Mouse (Mus musculus) cortical plate, adult 2 months (tissue): ENCODE measurements around the gene 1190005I06Rik. TPM values are rescaled to one million over a fixed set of nuclear protein-coding genes. Genes with fewer than 3 reads are reported as not detected.
A peak's percentile ranks its signal among the peaks of the same experiment; 100 is the strongest.

Experiments used
- H3K27ac ChIP-seq: fragments of 200-500 bp; 2 replicates; pipeline ENCODE4 v1.5.1; 2012; ENCODE audit warnings: low read length, control low read depth, inconsistent platforms; ENCODE audit not compliant: insufficient read depth
- H3K4me1 ChIP-seq: fragments of 200-500 bp; 2 replicates; pipeline ENCODE4 v1.6.1; 2011; ENCODE audit warnings: low read length; ENCODE audit not compliant: control insufficient read depth, insufficient read depth
- H3K4me3 ChIP-seq: fragments of 200-500 bp; 2 replicates; pipeline ENCODE4 v1.5.1; 2011; ENCODE audit warnings: mild to moderate bottlenecking, low read length, control low read depth; ENCODE audit not compliant: insufficient read depth
- CTCF ChIP-seq: fragments of 200-500 bp; IDR thresholded peaks from 2 replicates; pipeline ENCODE4 v1.5.1; 2011; ENCODE audit warnings: mild to moderate bottlenecking, control low read depth, low read length; ENCODE audit not compliant: insufficient read depth; ENCODE audit errors: extremely low read depth
- POLR2A ChIP-seq: fragments of 200-500 bp; IDR thresholded peaks from 2 replicates; pipeline ENCODE4 v1.6.1; 2011; ENCODE audit warnings: mild to moderate bottlenecking, low read length, control low read depth; ENCODE audit not compliant: insufficient read depth; ENCODE audit errors: extremely low read depth
- polyA plus RNA-seq: library from polyadenylated mRNA; depleted of rRNA; stranded (reverse); fragments of >200 nt; gene quantifications from 2 replicates; pipeline ENCODE4 v1.2.3, GENCODE M21; 2012

1190005I06Rik gene
- polyA plus RNA-seq, 1 experiment: 11.0 TPM

DNA sequence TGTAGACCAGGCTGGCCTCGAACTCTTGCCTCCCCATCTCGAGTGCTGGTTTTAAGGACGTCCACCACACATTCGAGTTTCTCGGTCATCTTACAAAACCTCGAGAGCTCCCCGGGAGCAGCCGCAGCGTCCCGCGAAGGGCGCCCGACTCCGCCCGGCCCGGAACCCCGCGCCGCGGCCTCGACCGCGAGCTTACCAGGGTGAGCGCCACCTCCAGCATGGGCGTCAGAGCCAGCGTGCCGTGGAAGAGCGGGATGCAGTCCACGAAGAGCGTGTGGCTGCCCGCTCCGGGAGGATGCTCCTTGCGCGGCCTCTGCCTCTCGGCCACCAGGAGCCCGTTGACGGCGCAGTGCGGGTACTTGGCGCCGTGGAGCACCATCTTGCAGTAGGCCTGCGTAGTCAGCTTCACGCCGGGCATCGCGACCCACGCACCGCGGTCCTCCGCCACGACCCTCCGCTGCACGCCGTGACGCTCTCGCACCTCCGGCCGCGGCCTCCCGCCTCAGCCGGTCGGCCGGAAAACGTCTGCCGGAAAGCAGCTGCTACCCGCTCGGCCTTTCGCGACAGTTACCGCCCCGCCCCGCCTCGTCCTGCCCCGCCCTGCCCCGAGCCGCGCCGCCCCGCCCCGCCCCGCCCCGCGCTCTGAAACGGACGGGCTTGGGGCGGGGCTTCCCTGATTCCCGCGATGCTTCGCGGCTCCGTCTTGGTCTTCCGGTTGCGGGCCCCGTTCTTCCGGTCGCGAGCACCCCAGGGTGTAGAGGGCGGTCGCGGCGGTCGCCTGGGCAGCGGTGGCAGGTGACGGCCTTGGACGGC is 20.3 kb upstream of the 1190005I06Rik start, which contains the start of the genes Gm27021 and Cox4i1:
Gene Gm27021 (minus strand): TSS at position 519 of the 813 bp plus-strand sequence.
Gene Cox4i1 (plus strand): TSS at position 662 of the 813 bp plus-strand sequence.
- peak within 1 kb of the TSS; percentile 94 for H3K27ac ChIP-seq
- peak; percentile 72 for TF ChIP-seq POLR2A
- TF ChIP-seq CTCF: no peak
- peak within 1 kb of the TSS; percentile 78 for H3K4me3 ChIP-seq
- H3K4me1 ChIP-seq: peaks cover 2% of the 10 kb centered on the region; the same call in 1 of the 2 replicates

DNA sequence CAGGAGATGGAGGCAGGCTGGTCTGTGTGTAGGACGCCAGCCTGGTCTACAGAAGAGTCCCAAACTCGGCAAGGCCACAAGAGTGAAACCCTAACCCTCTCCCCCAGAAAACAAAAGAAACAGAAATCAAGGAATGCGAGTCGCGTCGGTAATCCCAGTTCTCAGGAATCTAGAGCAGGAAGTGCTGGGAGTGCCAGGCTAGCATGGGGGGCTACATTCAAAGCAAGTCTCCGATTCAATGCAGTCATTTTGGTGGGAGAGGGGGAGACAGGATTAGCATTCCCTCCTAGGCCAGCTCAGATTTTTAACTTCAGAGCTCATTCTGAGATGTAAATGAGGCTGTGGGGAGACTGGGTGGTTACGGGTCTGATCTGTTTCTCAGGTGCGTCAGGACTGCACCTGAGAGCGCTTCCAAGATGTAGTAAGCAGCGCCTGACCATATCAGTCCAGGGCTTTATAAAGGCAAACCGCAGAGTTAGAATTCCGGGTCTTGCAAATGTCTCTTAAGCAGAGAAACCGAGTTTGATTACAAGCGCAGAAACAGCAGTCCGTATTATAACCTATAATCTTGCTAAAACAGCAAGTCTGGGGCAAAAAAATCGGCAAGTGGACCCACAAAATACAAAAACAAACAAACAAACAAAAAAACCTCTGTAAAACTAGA is 19.5 kb upstream of the 1190005I06Rik start:
- Histone ChIP-seq H3K4me1 (peaks cover 2% of the 10 kb centered on the region; the same call in 1 of the 2 replicates), H3K4me3 (peak overlapping the region; percentile 78), H3K27ac (no peak overlapping the region)
- TF ChIP-seq POLR2A: no peak
- TF ChIP-seq CTCF: no peak

DNA sequence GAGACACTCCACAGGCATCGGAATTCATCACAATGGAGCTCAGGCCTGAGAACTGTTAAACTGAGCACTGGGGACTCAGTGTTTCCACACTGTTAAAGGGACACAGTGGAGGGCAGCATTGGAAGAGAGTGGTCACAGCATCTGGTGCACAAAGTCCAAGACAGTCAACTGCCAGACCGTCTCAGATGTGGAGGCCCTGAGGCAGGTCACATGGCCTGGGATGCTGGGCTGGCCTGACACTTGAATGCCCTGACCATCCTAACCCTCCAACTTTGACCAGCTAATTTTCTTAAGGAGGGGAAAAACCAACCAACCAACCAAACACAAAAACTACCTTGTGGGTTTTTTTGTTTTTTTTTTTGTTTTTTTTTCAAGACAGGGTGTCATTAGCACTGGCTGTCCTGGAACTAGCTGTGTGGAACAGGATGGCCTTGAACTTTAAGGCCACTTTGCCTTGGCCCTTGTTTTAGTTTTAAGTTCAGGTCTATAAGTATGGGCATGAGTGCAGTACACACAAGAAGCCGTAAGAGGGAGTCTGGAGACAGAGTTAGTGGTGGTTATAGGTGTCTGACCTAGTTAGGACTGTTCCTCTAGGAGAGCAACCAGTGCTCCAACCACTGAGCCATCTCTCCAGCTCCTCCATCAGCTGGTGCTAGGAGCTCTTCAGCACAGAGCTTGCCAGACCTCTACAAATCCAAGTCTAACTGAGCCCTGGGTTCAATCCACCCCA is 18.5 kb upstream of the 1190005I06Rik start:
- Histone ChIP-seq H3K27ac (no peak overlapping the region), H3K4me1 (peaks cover 1% of the 10 kb centered on the region; the same call in 1 of the 2 replicates), H3K4me3 (peak overlapping the region; percentile 78; the same call in 1 of the 2 replicates)
- TF ChIP-seq CTCF (no peak), POLR2A (no peak)

DNA sequence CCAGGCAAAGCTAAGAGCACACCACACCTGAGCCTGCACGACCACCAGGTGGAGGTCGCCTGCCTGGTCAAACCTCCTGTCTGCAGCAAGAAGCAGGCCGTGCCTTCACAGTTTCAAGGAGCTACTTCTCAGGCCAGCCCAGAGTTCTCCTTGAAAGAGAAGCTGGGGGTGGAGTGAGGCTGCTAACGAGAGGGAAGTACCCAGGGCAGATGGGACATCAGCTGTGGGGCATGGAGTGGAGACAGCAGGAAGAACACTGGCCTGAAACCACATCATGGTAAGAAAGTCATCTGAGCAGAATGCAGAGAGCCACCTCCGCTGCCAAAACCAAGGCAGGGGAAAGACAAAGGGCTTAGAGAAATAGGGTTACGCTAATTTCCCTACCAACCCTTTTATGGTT is 17.1 kb upstream of the 1190005I06Rik start:
- H3K4me3 ChIP-seq: no peak overlapping the region
- TF ChIP-seq CTCF: no peak
- no peak for TF ChIP-seq POLR2A
- H3K4me1 ChIP-seq: no peaks in the 10 kb centered on the region; the same call in 1 of the 2 replicates
- no peak overlapping the region for H3K27ac ChIP-seq

DNA sequence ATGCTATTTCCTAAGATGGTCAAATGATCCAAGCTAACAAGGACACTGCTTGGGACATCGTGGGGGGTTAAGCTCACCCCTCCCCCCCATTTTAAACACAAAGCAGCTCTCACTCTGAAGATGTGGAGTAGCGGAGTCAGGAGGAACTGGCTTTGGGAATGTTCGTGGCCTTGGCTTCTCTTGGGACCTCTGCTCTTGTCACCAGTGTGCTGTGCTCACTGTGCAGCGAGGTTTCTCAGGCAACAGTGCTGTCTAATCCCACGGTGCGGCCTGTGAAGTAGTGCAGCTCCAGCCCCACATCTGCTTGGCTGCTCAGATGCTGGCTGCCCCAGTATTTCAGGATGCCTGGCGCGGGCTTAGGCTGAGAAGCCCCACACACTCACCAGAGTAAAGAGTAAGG is 10.0 kb upstream of the 1190005I06Rik start:
- Histone ChIP-seq H3K4me3 (no peak overlapping the region), H3K27ac (no peak overlapping the region), H3K4me1 (no peaks in the 10 kb centered on the region)
- TF ChIP-seq CTCF (no peak), POLR2A (no peak)

DNA sequence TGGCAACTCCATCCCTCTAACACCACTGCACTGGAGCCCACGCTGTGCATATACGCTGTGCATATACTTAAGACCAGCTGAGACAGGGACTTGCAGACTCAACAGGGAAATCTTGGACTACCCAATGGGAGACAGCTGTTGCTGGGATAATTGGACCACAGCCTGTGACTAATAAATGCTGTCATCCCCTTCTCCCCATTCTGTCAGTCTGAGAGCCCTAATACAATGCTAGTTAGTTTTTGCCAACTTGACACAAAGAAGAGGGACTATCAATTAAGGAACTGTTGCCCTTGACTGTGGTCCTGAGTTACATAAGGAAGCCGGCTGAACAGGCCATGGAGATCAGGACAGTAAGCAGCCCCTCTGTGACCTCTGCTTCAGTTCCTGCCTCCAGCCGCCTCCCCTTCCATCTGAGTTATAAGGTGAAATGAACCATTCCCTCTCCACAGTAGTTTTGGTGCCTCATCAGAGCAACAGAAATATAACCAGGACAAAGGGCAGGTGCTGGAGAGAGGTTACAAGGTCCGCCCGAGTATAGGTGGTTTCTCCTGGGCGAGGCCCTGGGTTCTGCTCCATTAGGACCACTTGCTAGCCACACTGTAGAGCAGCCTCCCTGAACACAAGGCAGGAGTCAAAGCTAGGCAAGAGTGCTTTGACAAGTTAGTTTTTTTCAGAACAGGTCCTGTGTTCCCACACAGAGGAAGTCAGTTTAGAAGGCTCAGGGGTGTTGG is 9.1 kb upstream of the 1190005I06Rik start:
- Histone ChIP-seq H3K27ac (peak overlapping the region; percentile 46), H3K4me1 (no peaks in the 10 kb centered on the region), H3K4me3 (no peak overlapping the region)
- TF ChIP-seq CTCF (no peak), POLR2A (no peak)

DNA sequence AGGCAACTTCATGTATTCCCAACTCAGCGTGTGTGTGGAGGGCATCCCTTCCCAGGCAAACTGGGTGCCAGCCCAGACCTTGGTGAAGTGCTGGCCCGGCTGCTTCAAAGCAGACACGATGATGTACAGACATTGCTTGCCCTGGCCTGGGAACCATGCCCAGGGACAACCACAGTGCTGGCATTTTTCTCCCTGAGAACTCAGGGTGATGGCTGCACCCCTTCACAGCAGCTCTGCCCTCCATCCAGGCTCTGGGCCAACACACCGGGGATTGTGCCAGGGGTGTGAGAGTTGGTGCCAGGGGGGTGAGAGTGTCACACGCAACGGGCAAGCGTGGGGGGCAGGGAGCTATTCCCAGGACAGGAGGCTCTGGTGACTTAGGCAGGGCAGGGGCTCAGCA is 2.8 kb downstream of the 1190005I06Rik start:
- Histone ChIP-seq H3K27ac (no peak overlapping the region), H3K4me1 (peaks cover 1% of the 10 kb centered on the region; the same call in 1 of the 2 replicates), H3K4me3 (no peak overlapping the region)
- TF ChIP-seq POLR2A (no peak), CTCF (no peak)

DNA sequence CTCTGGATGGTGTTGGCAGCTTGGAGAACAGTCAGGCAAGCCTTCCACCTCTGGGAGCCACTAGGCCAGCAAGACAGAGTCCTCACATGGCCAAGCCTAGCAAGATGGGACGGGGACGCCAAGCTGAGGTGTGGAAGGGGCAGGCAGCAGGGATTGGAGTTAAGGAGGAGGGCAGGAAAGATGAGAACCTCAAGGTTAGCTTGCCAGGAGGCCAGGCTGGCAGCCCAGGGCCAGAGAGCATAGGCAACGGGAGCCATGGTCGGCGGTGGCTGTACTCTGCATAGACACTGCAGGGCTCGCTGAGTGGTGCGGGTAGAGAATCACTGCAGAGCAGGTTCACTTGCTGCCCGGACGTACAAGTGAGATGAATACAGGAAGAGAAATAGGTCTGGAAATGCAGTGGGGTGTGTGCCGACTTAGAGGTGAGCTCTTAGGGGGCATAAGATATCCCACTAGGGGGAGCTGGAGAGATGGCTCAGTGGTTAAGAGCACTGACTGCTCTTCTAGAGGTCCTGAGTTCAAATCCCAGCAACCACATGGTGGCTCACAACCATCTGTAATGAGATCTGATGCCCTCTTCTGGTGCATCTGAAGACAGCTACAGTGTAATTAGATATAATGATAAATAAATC is 5.3 kb downstream of the 1190005I06Rik start:
- Histone ChIP-seq H3K4me3 (no peak overlapping the region), H3K27ac (no peak overlapping the region), H3K4me1 (peaks cover 1% of the 10 kb centered on the region; the same call in 1 of the 2 replicates)
- TF ChIP-seq CTCF (no peak), POLR2A (no peak)
